Mouse (Mus musculus) MEL (cell line): Measurements from ENCODE around the gene Itsn1. TPM values are rescaled to one million over a fixed set of nuclear protein-coding genes. Genes with fewer than 3 reads are reported as not detected.
A peak's percentile ranks its signal among the peaks of the same experiment; 100 is the strongest.

ENCODE experiments used
- DNase-seq: peaks from one replicate; pipeline ENCODE4 v3.0.0; 2011; ENCODE audit warnings: low read depth, low spot score
- H3K27ac ChIP-seq: 2 replicates; pipeline ENCODE4 v1.5.1; 2012; ENCODE audit warnings: low read depth, mild to moderate bottlenecking, control low read depth, low read length, moderate library complexity; ENCODE audit not compliant: control insufficient read depth
- H3K27me3 ChIP-seq, 2 experiments: fragments of 150-350 bp in 1 of 2; sonication (generic) in 1 of 2; 2 replicates each; pipeline ENCODE4 v1.6.1; 2012; ENCODE audit warnings: low read length in 2 of 2, mild to moderate bottlenecking in 2 of 2, improper control_type of control experiment in 1 of 2, moderate library complexity in 1 of 2; ENCODE audit not compliant: insufficient read depth in 2 of 2, control insufficient read depth in 1 of 2
- H3K36me3 ChIP-seq, 2 experiments: 2 replicates each; pipeline ENCODE4 v1.6.1; 2012 to 2014; ENCODE audit warnings: low read length in 2 of 2, improper control_type of control experiment in 1 of 2, inconsistent platforms in 1 of 2, mild to moderate bottlenecking in 1 of 2; ENCODE audit not compliant: insufficient read depth in 2 of 2, control insufficient read depth in 1 of 2
- H3K4me1 ChIP-seq, 2 experiments: fragments of 150-350 bp in 1 of 2; sonication (generic) in 1 of 2; 2 replicates each; pipeline ENCODE4 v1.6.1; 2012; ENCODE audit warnings: low read length in 2 of 2, improper control_type of control experiment in 1 of 2, mild to moderate bottlenecking in 1 of 2; ENCODE audit not compliant: insufficient read depth in 2 of 2, control insufficient read depth in 1 of 2
- H3K4me3 ChIP-seq, 2 experiments: fragments of 150-350 bp in 1 of 2; sonication (generic) in 1 of 2; 2 replicates each; pipeline ENCODE4 v1.5.1; 2012; ENCODE audit warnings: low read depth in 2 of 2, low read length in 2 of 2, mild to moderate bottlenecking in 2 of 2, moderate library complexity in 2 of 2, control low read depth in 1 of 2, improper control_type of control experiment in 1 of 2; ENCODE audit not compliant: control insufficient read depth in 1 of 2, insufficient read depth in 1 of 2
- H3K79me2 ChIP-seq: 2 replicates; pipeline ENCODE4 v1.6.1; 2012; ENCODE audit warnings: mild to moderate bottlenecking, low read length, moderate library complexity; ENCODE audit not compliant: control insufficient read depth, poor library complexity, insufficient read depth
- H3K9ac ChIP-seq: 2 replicates; pipeline ENCODE4 v1.6.1; 2012; ENCODE audit warnings: low read depth, mild to moderate bottlenecking, control low read depth, low read length, moderate library complexity; ENCODE audit not compliant: control insufficient read depth, poor library complexity, severe bottlenecking
- H3K9me3 ChIP-seq: fragments of 150-350 bp; sonication (generic); replicated peaks from 2 replicates; pipeline ENCODE4 v1.6.1; 2012; ENCODE audit warnings: mild to moderate bottlenecking, low read length, improper control_type of control experiment, moderate library complexity; ENCODE audit not compliant: insufficient read depth
- BHLHE40 ChIP-seq: IDR thresholded peaks from 2 replicates; pipeline ENCODE4 v1.6.1; 2012; ENCODE audit warnings: low read depth, mild to moderate bottlenecking, inconsistent platforms, low read length, improper control_type of control experiment, borderline replicate concordance
- ETS1 ChIP-seq: IDR thresholded peaks from 2 replicates; pipeline ENCODE4 v1.6.1; 2012; ENCODE audit warnings: low read depth, mild to moderate bottlenecking, inconsistent platforms, low read length, improper control_type of control experiment, moderate library complexity
- GATA1 ChIP-seq: IDR thresholded peaks from 2 replicates; pipeline ENCODE4 v1.6.1; 2011; ENCODE audit warnings: low read depth, low read length, improper control_type of control experiment
- HCFC1 ChIP-seq: IDR thresholded peaks from 2 replicates; pipeline ENCODE4 v1.6.1; 2012; ENCODE audit warnings: low read depth, mild to moderate bottlenecking, inconsistent platforms, low read length, improper control_type of control experiment, moderate library complexity
- JUND ChIP-seq: IDR thresholded peaks from 2 replicates; pipeline ENCODE4 v1.6.1; 2011; ENCODE audit warnings: low read depth, mild to moderate bottlenecking, improper control_type of control experiment, low read length
- MAFK ChIP-seq: IDR thresholded peaks from 2 replicates; pipeline ENCODE4 v1.6.1; 2011; ENCODE audit warnings: low read depth, mild to moderate bottlenecking, low read length, improper control_type of control experiment, borderline replicate concordance
- NELFE ChIP-seq: IDR thresholded peaks from 2 replicates; pipeline ENCODE4 v1.6.1; 2011; ENCODE audit warnings: low read depth, low read length, improper control_type of control experiment
- NRF1 ChIP-seq: IDR thresholded peaks from 2 replicates; pipeline ENCODE4 v1.6.1; 2014; ENCODE audit warnings: low read depth, mild to moderate bottlenecking, inconsistent platforms, low read length, improper control_type of control experiment, moderate library complexity; ENCODE audit not compliant: poor library complexity, insufficient read depth, severe bottlenecking
- POLR2A ChIP-seq, 2 experiments: IDR thresholded peaks; 2 replicates each; pipeline ENCODE4 v1.6.1; 2011 to 2012; ENCODE audit warnings: low read length in 2 of 2, mild to moderate bottlenecking in 2 of 2, control low read depth in 1 of 2, improper control_type of control experiment in 1 of 2, low read depth in 1 of 2, moderate library complexity in 1 of 2; ENCODE audit not compliant: control insufficient read depth in 1 of 2, insufficient read depth in 1 of 2, poor library complexity in 1 of 2
- POLR2AphosphoS2 ChIP-seq: IDR thresholded peaks from 2 replicates; pipeline ENCODE4 v1.6.1; 2011; ENCODE audit warnings: low read length, improper control_type of control experiment
- TCF12 ChIP-seq: IDR thresholded peaks from 2 replicates; pipeline ENCODE4 v1.6.1; 2014; ENCODE audit warnings: low read depth, mild to moderate bottlenecking, inconsistent platforms, low read length, improper control_type of control experiment, moderate library complexity
- UBTF ChIP-seq: IDR thresholded peaks from 2 replicates; pipeline ENCODE4 v1.6.1; 2012; ENCODE audit warnings: low read depth, mild to moderate bottlenecking, inconsistent platforms, low read length, improper control_type of control experiment, moderate library complexity, borderline replicate concordance; ENCODE audit not compliant: insufficient read depth
- USF2 ChIP-seq, 2 experiments: IDR thresholded peaks; 2 replicates each; pipeline ENCODE4 v1.6.1; 2011 to 2012; ENCODE audit warnings: improper control_type of control experiment in 2 of 2, low read length in 2 of 2, borderline replicate concordance in 1 of 2, inconsistent platforms in 1 of 2, low read depth in 1 of 2, mild to moderate bottlenecking in 1 of 2; ENCODE audit not compliant: insufficient read depth in 1 of 2
- polyA plus RNA-seq, 2 experiments: library from polyadenylated mRNA; stranded (reverse) in 1 of 2; unstranded in 1 of 2; fragments of >175 nt in 1 of 2; fragments of >200 nt in 1 of 2; gene quantifications; 2 replicates each; pipeline versions ENCODE4 v1.2.1 to v1.2.4; 2012; ENCODE audit warnings: low replicate concordance in 2 of 2, low read depth in 1 of 2; ENCODE audit not compliant: insufficient read length in 2 of 2, insufficient read depth in 1 of 2, missing spikeins in 1 of 2
- total RNA-seq: library from RNA; depleted of rRNA; stranded (reverse); fragments of 300-350 nt; gene quantifications from 2 replicates; pipeline ENCODE4 v1.2.3, GENCODE M21; 2012

Itsn1 gene
- total and polyA plus RNA-seq, 3 experiments: 14.7 to 36.5 TPM; not detected in 1

DNA sequence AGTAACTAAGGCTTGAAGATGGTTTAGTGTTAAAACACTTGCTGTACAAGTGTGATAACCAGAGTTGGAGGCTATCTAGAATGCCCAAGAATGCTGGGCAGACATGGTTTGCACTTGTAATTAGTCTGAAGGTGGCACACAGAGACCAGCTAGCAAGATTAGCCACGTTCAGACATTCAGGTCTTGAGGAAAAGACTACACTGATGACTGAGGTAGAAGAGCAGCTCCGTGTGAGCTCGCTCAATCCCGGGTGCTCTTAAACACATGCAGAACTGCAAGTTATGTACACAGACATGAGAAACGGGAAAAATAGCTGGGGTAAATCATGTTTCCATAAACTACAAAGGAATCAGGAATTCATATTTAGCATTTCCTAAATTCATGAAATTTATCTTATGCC is 48.4 kb upstream of the Itsn1 start:
- Histone ChIP-seq H3K4me3 (no peak overlapping the region), H3K27me3 (no peaks in the 10 kb centered on the region), H3K36me3 (peaks cover 3 to 38% of the 10 kb centered on the region in 2 experiments), H3K79me2 (no peaks in the 10 kb centered on the region; the same call in 1 of the 2 replicates), H3K9ac (no peak overlapping the region)
- DNase-seq: no peak
- TF ChIP-seq NRF1: no peak
- peak; percentile 52; the same call in 1 of the 2 replicates for TF ChIP-seq POLR2AphosphoS2
- TF ChIP-seq, all 39 proteins: peak for 1
- H3K27ac ChIP-seq: no peak overlapping the region
- no peaks in the 10 kb centered on the region for H3K4me1 ChIP-seq
- H3K9me3 ChIP-seq: no peaks in the 10 kb centered on the region

DNA sequence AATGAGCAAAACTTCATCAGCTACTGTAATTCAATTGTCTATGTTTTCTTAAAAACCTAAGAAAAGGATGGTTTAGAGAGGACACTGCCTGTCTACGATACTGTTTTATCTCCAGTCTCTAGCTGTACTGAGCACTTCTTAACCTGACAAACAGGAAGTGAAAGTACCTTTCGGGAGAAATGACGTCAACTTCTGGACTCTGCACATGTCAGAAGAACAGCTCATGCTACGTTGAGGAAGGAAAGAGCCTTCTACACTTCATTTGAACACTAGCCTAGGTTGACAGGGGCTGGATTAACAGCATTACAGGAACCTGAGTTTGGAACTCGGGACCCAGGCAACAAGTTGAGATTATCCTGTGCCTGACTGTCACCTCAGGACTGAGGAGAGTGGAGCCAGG is 43.6 kb upstream of the Itsn1 start:
- no peak for DNase-seq

DNA sequence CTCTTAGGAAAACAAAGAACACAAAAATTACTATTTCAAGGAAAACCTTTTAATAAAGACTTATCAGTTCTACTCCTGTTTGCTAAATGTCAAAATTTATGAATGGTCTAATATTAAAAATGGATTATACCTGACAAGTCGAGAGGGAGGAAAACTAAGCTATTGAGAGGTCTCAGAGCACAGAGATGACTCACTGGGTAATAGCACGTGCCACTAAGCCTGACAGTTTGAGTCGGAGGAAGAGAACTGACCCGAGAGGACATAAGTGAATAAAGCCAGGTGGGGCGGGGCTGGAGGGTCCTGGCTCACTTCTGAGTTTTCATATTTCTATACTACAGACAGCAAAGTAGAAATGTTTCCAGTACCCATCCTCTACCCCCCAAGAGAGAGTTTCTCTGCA is 42.7 kb upstream of the Itsn1 start:
- H3K36me3 ChIP-seq: peaks cover 11 to 21% of the 10 kb centered on the region in 2 experiments
- H3K4me3 ChIP-seq: no peak overlapping the region

More for the DNA sequence above, 43.6 kb upstream of the Itsn1 start:
- peaks cover 6 to 12% of the 10 kb centered on the region in 2 experiments; a peak in 3 of 4 replicates for H3K4me1 ChIP-seq
- no peaks in the 10 kb centered on the region for H3K9me3 ChIP-seq
- no peak overlapping the region for H3K27ac ChIP-seq
- TF ChIP-seq UBTF: no peak
- no peak for TF ChIP-seq POLR2A (IDR thresholded peaks at IDR 0.05; ENCODE audit: control insufficient read depth in 1 of 2, insufficient read depth in 1 of 2, low read depth in 1 of 2, low read length in 2 of 2, poor library complexity in 1 of 2)
- H3K36me3 ChIP-seq: peaks cover 14 to 21% of the 10 kb centered on the region in 2 experiments
- no peaks in the 10 kb centered on the region for H3K27me3 ChIP-seq
- H3K4me3 ChIP-seq: no peak overlapping the region
- no peak overlapping the region for H3K9ac ChIP-seq
- peaks cover 20% of the 10 kb centered on the region for H3K79me2 ChIP-seq

More for the DNA sequence above, 42.7 kb upstream of the Itsn1 start:
- Histone ChIP-seq H3K27me3 (no peaks in the 10 kb centered on the region), H3K79me2 (peaks cover 20% of the 10 kb centered on the region), H3K4me1 (peaks cover 6 to 12% of the 10 kb centered on the region in 2 experiments; a peak in 3 of 4 replicates), H3K9ac (no peak overlapping the region), H3K27ac (no peak overlapping the region), H3K9me3 (no peaks in the 10 kb centered on the region)
- no peak for DNase-seq
- TF ChIP-seq NELFE (no peak), HCFC1 (no peak), TCF12 (no peak), MAFK (no peak), USF2 (IDR thresholded peaks at IDR 0.05; ENCODE audit: borderline replicate concordance in 1 of 2, insufficient read depth in 1 of 2, low read depth in 1 of 2, low read length in 2 of 2) (no peak), GATA1 (no peak), ETS1 (no peak), BHLHE40 (no peak), JUND (no peak)
